Mouse (Mus musculus): Measurements from ENCODE around the gene C1qtnf9. TPM values are rescaled to one million over a fixed set of nuclear protein-coding genes. Genes with fewer than 3 reads are reported as not detected.

Gene C1qtnf9
- polyA plus RNA-seq, 1 experiment from 2014 or later = 0.16 TPM

GRCm38 (mm10) chr14:60784427-60785315 is 16.7 kb downstream of the C1qtnf9 start, which contains the start of gene Mipep:
TSS of gene Mipep (plus strand) at chr14:60784573.
- no peaks in the 10 kb centered on the region for H3K36me3 ChIP-seq
- peak; percentile 75 for DNase-seq
- peaks cover 16% of the 10 kb centered on the region for H3K4me1 ChIP-seq (replicated peaks)
- H3K27ac ChIP-seq = peak within 1 kb of the TSS; percentile 19; the same call in 1 of the 2 replicates
- 1% methylated on average over 60 of the region's 61 CpGs for WGBS (ENCODE audit: insufficient replicate concordance)
- H3K9ac ChIP-seq = peak within 1 kb of the TSS; percentile 82
- ATAC-seq (ENCODE audit: low read depth) = peak; percentile 85
- no peaks in the 10 kb centered on the region for H3K9me3 ChIP-seq (replicated peaks)
- H3K27me3 ChIP-seq = 0 out of 2 replicates have a peak, but pooled peaks cover 4% of the 10 kb centered on the region
- H3K4me2 ChIP-seq = peak within 1 kb of the TSS; percentile 80
- peak within 1 kb of the TSS; percentile 84 for H3K4me3 ChIP-seq (replicated peaks)

GRCm38 (mm10) chr14:60790103-60790502 is 22.2 kb downstream of the C1qtnf9 start:
- peak; percentile 43 for ATAC-seq (ENCODE audit: low read depth)
- 37% methylated on average over 3 of the region's 3 CpGs for WGBS (ENCODE audit: insufficient replicate concordance)

GRCm38 (mm10) chr14:60796600-60797322 is 28.8 kb downstream of the C1qtnf9 start:
- 72% methylated on average over 4 of the region's 4 CpGs for WGBS (ENCODE audit: insufficient replicate concordance)
- Histone ChIP-seq H3K27me3 (no peaks in the 10 kb centered on the region), H3K9me3 (replicated peaks) (no peaks in the 10 kb centered on the region), H3K27ac (no peak overlapping the region), H3K4me2 (no peak overlapping the region), H3K4me3 (replicated peaks) (no peak overlapping the region), H3K36me3 (peaks cover 16% of the 10 kb centered on the region), H3K4me1 (replicated peaks) (no peaks in the 10 kb centered on the region; the same call in 1 of the 2 replicates), H3K9ac (no peak overlapping the region)
- peak; percentile 53 for ATAC-seq (ENCODE audit: low read depth)
- no peak for DNase-seq

More at GRCm38 (mm10) chr14:60790103-60790502, 22.2 kb downstream of the C1qtnf9 start:
- peak; percentile 36 for DNase-seq
- no peaks in the 10 kb centered on the region for H3K27me3 ChIP-seq
- peaks cover 15% of the 10 kb centered on the region for H3K36me3 ChIP-seq
- no peak overlapping the region for H3K4me2 ChIP-seq
- H3K9me3 ChIP-seq (replicated peaks) = no peaks in the 10 kb centered on the region
- H3K4me3 ChIP-seq (replicated peaks) = no peak overlapping the region
- no peak overlapping the region for H3K27ac ChIP-seq
- no peak overlapping the region for H3K9ac ChIP-seq
- peaks cover 6% of the 10 kb centered on the region for H3K4me1 ChIP-seq (replicated peaks)

GRCm38 (mm10) chr14:60797596-60797995 is 29.7 kb downstream of the C1qtnf9 start:
- Histone ChIP-seq H3K27me3 (no peaks in the 10 kb centered on the region), H3K27ac (no peak overlapping the region), H3K36me3 (peaks cover 18% of the 10 kb centered on the region), H3K9me3 (replicated peaks) (no peaks in the 10 kb centered on the region), H3K9ac (no peak overlapping the region), H3K4me1 (replicated peaks) (no peaks in the 10 kb centered on the region; the same call in 1 of the 2 replicates), H3K4me3 (replicated peaks) (no peak overlapping the region), H3K4me2 (no peak overlapping the region)
- DNase-seq (no peak), ATAC-seq (ENCODE audit: low read depth) (no peak)
- 73% methylated on average over 5 of the region's 5 CpGs for WGBS (ENCODE audit: insufficient replicate concordance)

GRCm38 (mm10) chr14:60798721-60799120 is 30.8 kb downstream of the C1qtnf9 start:
- no peak for ATAC-seq (ENCODE audit: low read depth)
- H3K4me2 ChIP-seq = no peak overlapping the region
- H3K27me3 ChIP-seq = no peaks in the 10 kb centered on the region
- H3K9ac ChIP-seq = no peak overlapping the region
- DNase-seq = no peak
- no peak overlapping the region for H3K4me3 ChIP-seq (replicated peaks)
- no peaks in the 10 kb centered on the region; the same call in 1 of the 2 replicates for H3K4me1 ChIP-seq (replicated peaks)
- peaks cover 26% of the 10 kb centered on the region for H3K36me3 ChIP-seq
- H3K27ac ChIP-seq = no peak overlapping the region
- no peaks in the 10 kb centered on the region for H3K9me3 ChIP-seq (replicated peaks)
- WGBS (ENCODE audit: insufficient replicate concordance) = 87% methylated on average over 4 of the region's 4 CpGs

- H3K4me3 ChIP-seq (replicated peaks) = no peak overlapping the region
- H3K9me3 ChIP-seq (replicated peaks) = no peaks in the 10 kb centered on the region
- no peaks in the 10 kb centered on the region for H3K27me3 ChIP-seq
- peaks cover 35% of the 10 kb centered on the region for H3K36me3 ChIP-seq
- no peak overlapping the region for H3K4me2 ChIP-seq
- H3K9ac ChIP-seq = no peak overlapping the region
- no peaks in the 10 kb centered on the region; the same call in 1 of the 2 replicates for H3K4me1 ChIP-seq (replicated peaks)
- no peak for DNase-seq
- no peak for ATAC-seq (ENCODE audit: low read depth)
- H3K27ac ChIP-seq = no peak overlapping the region
- 44% methylated on average over 9 of the region's 9 CpGs for WGBS (ENCODE audit: insufficient replicate concordance)
Measured at GRCm38 (mm10) chr14:60799762-60800728, 32.1 kb downstream of the C1qtnf9 start.

GRCm38 (mm10) chr14:60802026-60802425 is 34.1 kb downstream of the C1qtnf9 start:
- Histone ChIP-seq H3K27ac (no peak overlapping the region), H3K4me3 (replicated peaks) (no peak overlapping the region), H3K36me3 (peaks cover 33% of the 10 kb centered on the region), H3K4me1 (replicated peaks) (no peaks in the 10 kb centered on the region; the same call in none of the 2 replicates), H3K9me3 (replicated peaks) (no peaks in the 10 kb centered on the region), H3K4me2 (no peak overlapping the region), H3K27me3 (no peaks in the 10 kb centered on the region), H3K9ac (no peak overlapping the region)
- DNase-seq (no peak), ATAC-seq (ENCODE audit: low read depth) (no peak)
- 89% methylated on average over 13 of the region's 13 CpGs for WGBS (ENCODE audit: insufficient replicate concordance)

- H3K9me3 ChIP-seq (replicated peaks) = no peaks in the 10 kb centered on the region
- H3K4me2 ChIP-seq = no peak overlapping the region
- peaks cover 7% of the 10 kb centered on the region for H3K4me1 ChIP-seq (replicated peaks)
- no peak overlapping the region for H3K9ac ChIP-seq
- H3K27me3 ChIP-seq = no peaks in the 10 kb centered on the region
- WGBS (ENCODE audit: insufficient replicate concordance) = 80% methylated on average over 9 of the region's 9 CpGs
- DNase-seq (no peak), ATAC-seq (ENCODE audit: low read depth) (no peak)
- no peak overlapping the region for H3K4me3 ChIP-seq (replicated peaks)
- H3K36me3 ChIP-seq = peaks cover 24% of the 10 kb centered on the region
- H3K27ac ChIP-seq = no peak overlapping the region
Measured at GRCm38 (mm10) chr14:60804978-60805377, 37.0 kb downstream of the C1qtnf9 start.

- ATAC-seq (ENCODE audit: low read depth) = no peak
Measured at GRCm38 (mm10) chr14:60805871-60806270, 37.9 kb downstream of the C1qtnf9 start.

GRCm38 (mm10) chr14:60806891-60807344 is 39.0 kb downstream of the C1qtnf9 start:
- no peaks in the 10 kb centered on the region for H3K9me3 ChIP-seq (replicated peaks)
- DNase-seq = no peak
- 70% methylated on average over 11 of the region's 11 CpGs for whole genome bisulfite sequencing (ENCODE audit: insufficient replicate concordance)

More at GRCm38 (mm10) chr14:60805871-60806270, 37.9 kb downstream of the C1qtnf9 start:
- H3K27ac ChIP-seq = no peak overlapping the region
- H3K36me3 ChIP-seq = peaks cover 24% of the 10 kb centered on the region
- no peak for DNase-seq
- H3K4me1 ChIP-seq (replicated peaks) = peaks cover 7% of the 10 kb centered on the region
- WGBS (ENCODE audit: insufficient replicate concordance) = 52% methylated on average over 1 of the region's 1 CpGs
- no peak overlapping the region for H3K4me2 ChIP-seq
- no peak overlapping the region for H3K9ac ChIP-seq
- no peak overlapping the region for H3K4me3 ChIP-seq (replicated peaks)
- H3K27me3 ChIP-seq = no peaks in the 10 kb centered on the region
- H3K9me3 ChIP-seq (replicated peaks) = no peaks in the 10 kb centered on the region

More at GRCm38 (mm10) chr14:60806891-60807344, 39.0 kb downstream of the C1qtnf9 start:
- Histone ChIP-seq H3K27me3 (no peaks in the 10 kb centered on the region), H3K4me1 (replicated peaks) (peaks cover 7% of the 10 kb centered on the region), H3K9ac (no peak overlapping the region), H3K4me3 (replicated peaks) (no peak overlapping the region), H3K27ac (no peak overlapping the region), H3K36me3 (peaks cover 23% of the 10 kb centered on the region), H3K4me2 (no peak overlapping the region)
- ATAC-seq (ENCODE audit: low read depth) = no peak
